Mouse (Mus musculus): ENCODE measurements around the gene Mageh1.
"Not testable (repeated sequence)": the region's sequence is repeated elsewhere in the genome, so short reads cannot be mapped to it uniquely, and the experiment has no call there.

Gene Mageh1

GRCm38 (mm10) chrX:153037087-153037971, at the start of gene Mageh1:
Gene Mageh1, minus strand, starts transcription at chrX:153037575.
- DNase-seq (ENCODE audit: low spot score in 2 of 2) = peak; percentile 81 to 82

- not testable (repeated sequence) for DNase-seq (ENCODE audit: low spot score in 2 of 2)
Observed at GRCm38 (mm10) chrX:153037972-153038744, 783 bp upstream of the Mageh1 start.

- DNase-seq (ENCODE audit: low spot score in 2 of 2) = not testable (repeated sequence)
Observed at GRCm38 (mm10) chrX:153031547-153031946, 5.8 kb downstream of the Mageh1 start.

GRCm38 (mm10) chrX:153025709-153026108, 11.7 kb downstream of the Mageh1 start:
- not testable (repeated sequence) for DNase-seq (ENCODE audit: low spot score in 2 of 2)

- DNase-seq (ENCODE audit: low spot score in 2 of 2) = not testable (repeated sequence)
Observed at GRCm38 (mm10) chrX:153025255-153025654, 12.1 kb downstream of the Mageh1 start.

GRCm38 (mm10) chrX:153007685-153008047, 29.7 kb downstream of the Mageh1 start:
- no peak for DNase-seq (ENCODE audit: low spot score in 2 of 2)

GRCm38 (mm10) chrX:153007021-153007684, 30.2 kb downstream of the Mageh1 start:
- DNase-seq (ENCODE audit: low spot score in 2 of 2) = peak; percentile 5 to 34

- DNase-seq (ENCODE audit: low spot score in 2 of 2) = peak; percentile 5 to 37
Observed at GRCm38 (mm10) chrX:153006387-153006841, 31.0 kb downstream of the Mageh1 start, which contains the start of gene Usp51. Gene Usp51, plus strand, starts transcription at chrX:153006469.

- DNase-seq (ENCODE audit: low spot score in 2 of 2) = not testable (repeated sequence)
Observed at GRCm38 (mm10) chrX:152996105-152996504, 41.3 kb downstream of the Mageh1 start.

GRCm38 (mm10) chrX:152989852-152990251, 47.5 kb downstream of the Mageh1 start:
- DNase-seq (ENCODE audit: low spot score in 2 of 2) = not testable (repeated sequence)

Data from frontal cortex, postnatal 10 days (tissue).